10 mouse cellular contexts compared by ENCODE assay signal in genomic region chr5:123134875-123135382, GRCm38 (mm10). TPM values are rescaled to one million over a fixed set of nuclear protein-coding genes. Genes with fewer than 3 reads are reported as not detected.
DNase-seq lines count a peak whose midpoint lies in the region; ATAC-seq and TF ChIP-seq lines count a peak whose summit lies in the region.
"Had no signal": no experiment of that assay in that cellular context is flagged by ENCODE, and none has a peak within 500 bp of the region (broad histone marks: within the 10 kb centered on the region; RNA-seq: fewer than 3 reads in every experiment).

No protein-coding gene starts in this region.

- intact Hi-C loops in heart, postnatal 14 days (cut with DNase I), result loop anchor here (5.0 kb wide), 1 partner anchor 37 kb away; no protein-coding TSS in a partner anchor
- intact Hi-C loops in left cerebral cortex, postnatal 14 days (cut with DNase I), result no loop called here

- DNase-seq in heart, postnatal 14 days, result no peak
- peak; percentile 77 for DNase-seq in ES-E14 (ENCODE audit: low read depth, low spot score)
- DNase-seq in hindbrain, embryonic 11.5 days (ENCODE audit: low spot score), result peak; percentile 30
- DNase-seq in lung, postnatal 36 days, result peak; percentile 10
- DNase-seq in left cerebral cortex, postnatal 14 days (ENCODE audit: low spot score in 2 of 2), result no peak
- DNase-seq in gastrocnemius, postnatal 10 days, result no peak
- DNase-seq in right cerebral cortex, postnatal 14 days, result no peak

- no peak for ATAC-seq in heart, embryonic 13.5 days (ENCODE audit: extremely low read depth, insufficient number of reproducible peaks, low FRiP score, low TSS enrichment)
- no peak for ATAC-seq in hindbrain, embryonic 11.5 days (ENCODE audit: low FRiP score)

- H3K4me3 ChIP-seq in heart, embryonic 13.5 days, result peak overlapping the region; percentile 96
- peak overlapping the region; percentile 57 to 62 for H3K4me3 ChIP-seq in ES-E14 (ENCODE audit: insufficient read depth in 1 of 2, low read depth in 1 of 2, low read length in 2 of 2, poor library complexity in 1 of 2, severe bottlenecking in 1 of 2)
- peak overlapping the region; percentile 96 for H3K4me3 ChIP-seq in hindbrain, embryonic 11.5 days (ENCODE audit: low read depth, low read length)

- in situ Hi-C loops in ES-E14 (cut with MboI; ENCODE audit: low sequenced_read_pairs in 2 of 2, unreplicated experiment in 2 of 2), result loop anchor here in 1 of 2 experiments (5.0 kb wide), 1 partner anchor 32 kb away; the partner anchor contains the start of gene Psmd9

- H3K27me3 ChIP-seq in heart, embryonic 13.5 days (replicated peaks), result no peaks in the 10 kb centered on the region
- H3K27me3 ChIP-seq in hindbrain, embryonic 11.5 days (ENCODE audit: control insufficient read depth, insufficient read depth, low read length), result no peaks in the 10 kb centered on the region
- H3K27me3 ChIP-seq: CH12.LX had no signal

- H3K9ac ChIP-seq in heart, embryonic 13.5 days, result peak overlapping the region; percentile 100
- H3K9ac ChIP-seq in ES-E14 (ENCODE audit: insufficient read depth, low read depth, low read length, poor library complexity, severe bottlenecking), result peak overlapping the region; percentile 79
- peak overlapping the region; percentile 100; the same call in 1 of the 2 replicates for H3K9ac ChIP-seq in hindbrain, embryonic 11.5 days (ENCODE audit: low read depth, low read length)

- H3K4me1 ChIP-seq in heart, embryonic 13.5 days, result peaks cover 79% of the 10 kb centered on the region
- H3K4me1 ChIP-seq in ES-E14 (ENCODE audit: control insufficient read depth in 2 of 2, insufficient read depth in 2 of 2, low read length in 2 of 2, poor library complexity in 1 of 2), result peaks cover 0 to 7% of the 10 kb centered on the region in 2 experiments; a peak in 1 of 4 replicates
- H3K4me1 ChIP-seq in hindbrain, embryonic 11.5 days (replicated peaks; ENCODE audit: control insufficient read depth, insufficient read depth, low read length), result peaks cover 32% of the 10 kb centered on the region

- peaks cover 12% of the 10 kb centered on the region for H3K36me3 ChIP-seq in heart, embryonic 13.5 days
- H3K36me3 ChIP-seq in ES-E14 (ENCODE audit: control insufficient read depth, insufficient read depth, low read length, poor library complexity, severe bottlenecking), result peaks cover 6% of the 10 kb centered on the region
- H3K36me3 ChIP-seq in hindbrain, embryonic 11.5 days (ENCODE audit: control insufficient read depth, insufficient read depth, low read length), result no peaks in the 10 kb centered on the region

- H3K4me2 ChIP-seq in heart, embryonic 13.5 days, result peak overlapping the region; percentile 86
- H3K4me2 ChIP-seq in hindbrain, embryonic 11.5 days (replicated peaks; ENCODE audit: low read depth, low read length), result peak overlapping the region; percentile 100

- WGBS in heart, embryonic 13.5 days, result 11% methylated on average over 8 of the region's 8 CpGs
- WGBS in hindbrain, embryonic 11.5 days, result 23% methylated on average over 8 of the region's 8 CpGs

- H3K27ac ChIP-seq in heart, embryonic 13.5 days (replicated peaks), result peak overlapping the region; percentile 100
- peak overlapping the region; percentile 100 for H3K27ac ChIP-seq in ES-E14 (ENCODE audit: insufficient read depth, low read depth, low read length, poor library complexity, severe bottlenecking)
- peak overlapping the region; percentile 43 for H3K27ac ChIP-seq in hindbrain, embryonic 11.5 days (ENCODE audit: low read depth, low read length)

- no peaks in the 10 kb centered on the region for H3K9me3 ChIP-seq in heart, embryonic 13.5 days
- no peaks in the 10 kb centered on the region for H3K9me3 ChIP-seq in ES-E14 (ENCODE audit: control insufficient read depth, insufficient read depth, low read depth, low read length)
- H3K9me3 ChIP-seq in hindbrain, embryonic 11.5 days (ENCODE audit: control insufficient read depth, low read length), result no peaks in the 10 kb centered on the region

TF ChIP-seq in ES-E14, 5 proteins besides CTCF, POLR2A, EP300 and RAD21:
- no peak for TF ChIP-seq ZC3H11A (IDR thresholded peaks at IDR 0.05; ENCODE audit: borderline replicate concordance, low read depth, low read length)
- TF ChIP-seq ZNF384 (IDR thresholded peaks at IDR 0.05; ENCODE audit: low read depth, low read length), result no peak
- no peak for TF ChIP-seq HCFC1 (IDR thresholded peaks at IDR 0.05; ENCODE audit: borderline replicate concordance, insufficient read depth, low read length)
- TF ChIP-seq MAFK (IDR thresholded peaks at IDR 0.05; ENCODE audit: insufficient read depth, low read depth, low read length), result no peak
- peak; percentile 56; the same call in 1 of the 2 replicates for TF ChIP-seq CHD2 (IDR thresholded peaks at IDR 0.05; ENCODE audit: low read depth, low read length)
TF ChIP-seq in ES-E14: peak in this region for 1.

RNA-seq across cellular contexts. Expression of gene Rhof, which starts 2.4 kb away (rescaled TPM):
- polyA plus RNA-seq in heart, embryonic 13.5 days (2015; fragmentation: Nextera tagmentation; extraction: Ambion mirVana), result 0.94 and 1.7 TPM in 2 replicates
- total RNA-seq in heart, postnatal 14 days (2021), result under 1 TPM; 0.48 to 0.61 TPM
- 2.3 and 2.5 TPM in 2 replicates for total RNA-seq in ES-E14 (2012; rRNA removed)
- polyA plus RNA-seq in hindbrain, embryonic 11.5 days (2014; fragmentation: Nextera tagmentation; extraction: Ambion mirVana), result 1.7 and 2.0 TPM in 2 replicates
- total RNA-seq in left cerebral cortex, postnatal 14 days (2021), result 10 to 100 TPM; 54.3 to 56.3 TPM
- total RNA-seq in gastrocnemius, postnatal 10 days (2021), result 1 to 10 TPM in 1 of 2 experiments, under 1 TPM in 1; 0.68 to 1.4 TPM

RNA-seq across cellular contexts. Expression of gene Setd1b, which starts 7.1 kb away (rescaled TPM):
- 6.1 and 6.2 TPM in 2 replicates for polyA plus RNA-seq in heart, embryonic 13.5 days (2015; fragmentation: Nextera tagmentation; extraction: Ambion mirVana)
- 10 to 100 TPM; 18.1 to 21.3 TPM for total RNA-seq in heart, postnatal 14 days (2021)
- total RNA-seq in ES-E14 (2012; rRNA removed), result 7.6 and 9.8 TPM in 2 replicates
- polyA plus RNA-seq in hindbrain, embryonic 11.5 days (2014; fragmentation: Nextera tagmentation; extraction: Ambion mirVana), result 11.0 and 14.2 TPM in 2 replicates
- total RNA-seq in left cerebral cortex, postnatal 14 days (2021), result 10 to 100 TPM; 31.3 to 31.4 TPM
- 10 to 100 TPM; 11.0 to 17.1 TPM for total RNA-seq in gastrocnemius, postnatal 10 days (2021)

RNA-seq across cellular contexts. Expression of gene Psmd9, which starts 34.3 kb away (rescaled TPM):
- polyA plus RNA-seq in heart, embryonic 13.5 days (2015; fragmentation: Nextera tagmentation; extraction: Ambion mirVana), result 57.2 and 62.8 TPM in 2 replicates
- total RNA-seq in heart, postnatal 14 days (2021), result 10 to 100 TPM; 17.8 to 18.0 TPM
- 22.9 and 27.0 TPM in 2 replicates for total RNA-seq in ES-E14 (2012; rRNA removed)
- polyA plus RNA-seq in hindbrain, embryonic 11.5 days (2014; fragmentation: Nextera tagmentation; extraction: Ambion mirVana), result 73.5 and 78.7 TPM in 2 replicates
- 10 to 100 TPM; 29.2 to 29.7 TPM for total RNA-seq in left cerebral cortex, postnatal 14 days (2021)
- 10 to 100 TPM; 19.6 to 20.0 TPM for total RNA-seq in gastrocnemius, postnatal 10 days (2021)

RNA-seq across cellular contexts. Expression of gene Hpd, which starts 47.6 kb away (rescaled TPM):
- polyA plus RNA-seq in heart, embryonic 13.5 days (2015; fragmentation: Nextera tagmentation; extraction: Ambion mirVana), result 0.37 and 1.5 TPM in 2 replicates
- total RNA-seq in heart, postnatal 14 days (2021), result under 1 TPM in 1 of 2 experiments, not detected in 1; 0.41 TPM
- total RNA-seq in ES-E14 (2012; rRNA removed), result not detected in 2 replicates
- not detected in 2 replicates for polyA plus RNA-seq in hindbrain, embryonic 11.5 days (2014; fragmentation: Nextera tagmentation; extraction: Ambion mirVana)
- total RNA-seq in left cerebral cortex, postnatal 14 days (2021), result not detected
- total RNA-seq in gastrocnemius, postnatal 10 days (2021), result under 1 TPM in 1 of 2 experiments, not detected in 1; 0.61 TPM
- total RNA-seq: neutrophil, adult 5-6 weeks had no signal

Comparison
In these comparisons a context has a peak if more than half of its experiments do, and no peak if none do; other contexts are left out.
1. H3K27ac ChIP-seq: peak in every context shown above with its lines; median percentile 100 in heart, embryonic 13.5 days; 100 in ES-E14; 43 in hindbrain, embryonic 11.5 days.
2. DNase-seq: peak in ES-E14 (single experiment), hindbrain, embryonic 11.5 days (single experiment) and lung, postnatal 36 days (single experiment); none in heart, postnatal 14 days (0 of 2), left cerebral cortex, postnatal 14 days (0 of 2), gastrocnemius, postnatal 10 days (single experiment) and right cerebral cortex, postnatal 14 days (single experiment).
3. RNA of gene Rhof, which starts 2.4 kb away (total RNA-seq): 54.3 to 56.3 TPM in left cerebral cortex, postnatal 14 days; 2.3 to 2.5 TPM in ES-E14, 0.68 to 1.4 TPM in gastrocnemius, postnatal 10 days and 0.48 to 0.61 TPM in heart, postnatal 14 days; every median in the first group is over 10 times any median in the second.
4. Peak in every context shown above with its lines, with median percentiles within 50 percentile points of each other: H3K4me3 ChIP-seq and H3K9ac ChIP-seq.